Mouse (Mus musculus): ENCODE measurements around the gene 4930590J08Rik.

DNA sequence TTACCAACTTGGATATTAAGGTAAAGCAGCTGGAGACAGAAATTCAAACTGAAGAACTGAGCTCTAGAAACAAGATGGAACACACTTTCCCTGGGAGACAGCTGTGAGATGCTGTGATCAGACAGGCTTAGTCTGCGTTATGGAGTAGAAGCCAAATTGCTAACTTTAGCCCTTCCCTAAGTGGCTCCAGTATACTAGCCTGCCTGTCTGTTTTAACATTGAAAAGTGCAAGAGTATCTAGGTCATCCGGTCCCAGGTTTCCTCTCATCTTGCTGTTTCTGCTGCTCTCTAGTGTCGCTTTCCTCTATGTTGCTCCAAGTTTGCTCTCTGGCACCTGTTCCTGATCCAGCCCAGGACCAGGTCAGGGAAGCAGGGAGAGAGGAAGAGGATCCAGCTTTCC lies 5.8 kb upstream of the 4930590J08Rik start:
- no peak for TF ChIP-seq CTCF (IDR thresholded peaks at IDR 0.05; ENCODE audit: extremely low read depth, insufficient read length, insufficient replicate concordance, low read depth, low read length)
- no peak for TF ChIP-seq POLR2A (IDR thresholded peaks at IDR 0.05; ENCODE audit: low read depth, low read length)

Measured in small intestine, adult 2 months (tissue).